25 mouse cellular contexts compared by ENCODE assay signal in genomic region chr10:21318996-21319395, GRCm38 (mm10). TPM values are rescaled to one million over a fixed set of nuclear protein-coding genes. Genes with fewer than 3 reads are reported as not detected.
DNase-seq lines count a peak whose midpoint lies in the region; ATAC-seq lines count a peak whose summit lies in the region.
"Had no signal": no experiment of that assay in that cellular context is flagged by ENCODE, and none has a peak within 500 bp of the region (broad histone marks: within the 10 kb centered on the region; RNA-seq: fewer than 3 reads in every experiment).

No protein-coding gene starts in this region.

- H3K9ac ChIP-seq in kidney, embryonic 16.5 days (replicated peaks; ENCODE audit: low read length) = no peak overlapping the region
- H3K9ac ChIP-seq: embryonic facial prominence, embryonic 13.5 days; embryonic facial prominence, embryonic 15.5 days; forebrain, embryonic 12.5 days had no signal

- H3K27me3 ChIP-seq in kidney, embryonic 16.5 days (ENCODE audit: insufficient read depth, low read length) = no peaks in the 10 kb centered on the region
- H3K27me3 ChIP-seq: embryonic facial prominence, embryonic 13.5 days; embryonic facial prominence, embryonic 15.5 days; forebrain, embryonic 12.5 days had no signal

- H3K4me3 ChIP-seq in kidney, embryonic 16.5 days (ENCODE audit: low read length) = no peak overlapping the region
- H3K4me3 ChIP-seq: embryonic facial prominence, embryonic 13.5 days; embryonic facial prominence, embryonic 15.5 days; erythroblast, embryonic 14.5 days; forebrain, embryonic 10.5 days; forebrain, embryonic 12.5 days had no signal

- peak; percentile 75 for ATAC-seq in CD4-positive, CD25-positive, alpha-beta regulatory T cell, adult 4 months
- no peak for ATAC-seq in kidney, embryonic 16.5 days (ENCODE audit: low FRiP score, low TSS enrichment)
- ATAC-seq: forebrain, embryonic 14.5 days; forebrain, embryonic 16.5 days had no signal

- H3K4me2 ChIP-seq in kidney, embryonic 16.5 days (replicated peaks; ENCODE audit: low read depth, low read length) = no peak overlapping the region
- H3K4me2 ChIP-seq: embryonic facial prominence, embryonic 13.5 days; embryonic facial prominence, embryonic 15.5 days; forebrain, embryonic 12.5 days had no signal

- H3K9me3 ChIP-seq in kidney, embryonic 16.5 days (ENCODE audit: low read length) = no peaks in the 10 kb centered on the region
- H3K9me3 ChIP-seq: embryonic facial prominence, embryonic 13.5 days; embryonic facial prominence, embryonic 15.5 days; forebrain, embryonic 10.5 days; forebrain, embryonic 12.5 days had no signal

- H3K27ac ChIP-seq in kidney, embryonic 16.5 days (ENCODE audit: low read length) = no peak overlapping the region
- H3K27ac ChIP-seq: embryonic facial prominence, embryonic 13.5 days; embryonic facial prominence, embryonic 15.5 days; forebrain, embryonic 10.5 days; forebrain, embryonic 12.5 days had no signal

- peak; percentile 40 for DNase-seq in CD4-positive helper T cell, adult 2 months (ENCODE audit: low read depth, low spot score)
- DNase-seq in induced T-regulatory cell, adult 2 months (ENCODE audit: low read depth) = peak; percentile 76
- DNase-seq in cerebellum, adult 11-12 months = no peak
- DNase-seq in gastrocnemius, adult 18-20 months (ENCODE audit: low spot score) = no peak
- DNase-seq: adrenal gland, adult 8-10 months; adrenal gland, postnatal 14 days; adrenal gland, postnatal 36 days; B cell, adult 2 months; cerebellum, adult 18-20 months; cerebellum, adult 8-10 months; cerebellum, adult 9-11 months; cerebellum, postnatal 14 days; cerebellum, postnatal 36 days; embryo, embryonic 11 days had no signal

- peaks cover 12% of the 10 kb centered on the region for H3K36me3 ChIP-seq in kidney, embryonic 16.5 days (ENCODE audit: insufficient read depth, low read length)

- H3K4me1 ChIP-seq in kidney, embryonic 16.5 days (ENCODE audit: insufficient read depth, low read length) = no peaks in the 10 kb centered on the region
- H3K4me1 ChIP-seq: embryonic facial prominence, embryonic 13.5 days; embryonic facial prominence, embryonic 15.5 days; forebrain, embryonic 10.5 days; forebrain, embryonic 12.5 days had no signal

- WGBS in kidney, embryonic 16.5 days = 95% methylated on average over 1 of the region's 1 CpGs

RNA-seq across cellular contexts. Expression of gene Hbs1l, which starts 23.2 kb away (rescaled TPM):
- polyA plus RNA-seq in CD4-positive, CD25-positive, alpha-beta regulatory T cell, adult 4 months (2017; shearing (Covaris generic)) = 100 to 1,000 TPM; 134 to 140 TPM
- 99.8 and 99.9 TPM in 2 replicates for polyA plus RNA-seq in kidney, embryonic 16.5 days (2015; fragmentation: Nextera tagmentation; extraction: Ambion mirVana)
- 10 to 100 TPM; 61.6 to 63.1 TPM for total RNA-seq in gastrocnemius, adult 18-20 months (2021)

RNA-seq across cellular contexts. Expression of gene Aldh8a1, which starts 58.1 kb away (rescaled TPM):
- polyA plus RNA-seq in CD4-positive, CD25-positive, alpha-beta regulatory T cell, adult 4 months (2017; shearing (Covaris generic)) = not detected
- 4.5 and 5.1 TPM in 2 replicates for polyA plus RNA-seq in kidney, embryonic 16.5 days (2015; fragmentation: Nextera tagmentation; extraction: Ambion mirVana)
- total RNA-seq in gastrocnemius, adult 18-20 months (2021) = not detected
- total RNA-seq: adrenal gland, postnatal 36 days; common myeloid progenitor, adult 5-6 weeks had no signal
- polyA plus RNA-seq: embryonic facial prominence, embryonic 11.5 days; embryonic facial prominence, embryonic 13.5 days; embryonic facial prominence, embryonic 15.5 days; erythroblast, embryonic 14.5 days; forebrain, embryonic 10.5 days; forebrain, embryonic 12.5 days; forebrain, embryonic 14.5 days; forebrain, embryonic 16.5 days had no signal

Comparison
In these comparisons a context has a peak if more than half of its experiments do, and no peak if none do; other contexts are left out.
1. DNase-seq: peak in CD4-positive helper T cell, adult 2 months (single experiment) and induced T-regulatory cell, adult 2 months (single experiment); none in cerebellum, adult 11-12 months (single experiment) and gastrocnemius, adult 18-20 months (single experiment).